Mouse (Mus musculus): ENCODE measurements around the gene Tmem178b. TPM values are rescaled to one million over a fixed set of nuclear protein-coding genes. Genes with fewer than 3 reads are reported as not detected.

The Tmem178b gene
- polyA plus RNA-seq, 1 experiment from 2014 or later: 10.5 TPM

- Histone ChIP-seq H3K27ac (ENCODE audit: low read depth, low read length) (0 out of 2 replicates have a peak overlapping the region, but pooled peaks have one; percentile 30), H3K4me2 (replicated peaks; ENCODE audit: low read depth, low read length) (no peak overlapping the region), H3K36me3 (ENCODE audit: control insufficient read depth, insufficient read depth, low read length) (no peaks in the 10 kb centered on the region), H3K27me3 (ENCODE audit: control insufficient read depth, insufficient read depth, low read length) (no peaks in the 10 kb centered on the region), H3K4me1 (replicated peaks; ENCODE audit: control insufficient read depth, insufficient read depth, low read length) (no peaks in the 10 kb centered on the region), H3K9me3 (ENCODE audit: control insufficient read depth, low read length) (no peaks in the 10 kb centered on the region), H3K9ac (ENCODE audit: low read depth, low read length) (no peak overlapping the region), H3K4me3 (ENCODE audit: low read depth, low read length) (no peak overlapping the region)
- WGBS: 74% methylated on average over 5 of the region's 5 CpGs
- DNase-seq (ENCODE audit: low spot score) (peak; percentile 31), ATAC-seq (ENCODE audit: low FRiP score) (peak; percentile 47; the same call in 1 of the 2 replicates)
Measured at GRCm38 (mm10) chr6:39945670-39946440, 72.8 kb downstream of the Tmem178b start.

GRCm38 (mm10) chr6:39946601-39947000 lies 73.5 kb downstream of the Tmem178b start:
- peak; percentile 63; the same call in 1 of the 2 replicates for ATAC-seq (ENCODE audit: low FRiP score)
- Histone ChIP-seq H3K27me3 (ENCODE audit: control insufficient read depth, insufficient read depth, low read length) (no peaks in the 10 kb centered on the region), H3K4me3 (ENCODE audit: low read depth, low read length) (no peak overlapping the region), H3K4me2 (replicated peaks; ENCODE audit: low read depth, low read length) (no peak overlapping the region), H3K9ac (ENCODE audit: low read depth, low read length) (no peak overlapping the region), H3K27ac (ENCODE audit: low read depth, low read length) (no peak overlapping the region), H3K9me3 (ENCODE audit: control insufficient read depth, low read length) (no peaks in the 10 kb centered on the region), H3K4me1 (replicated peaks; ENCODE audit: control insufficient read depth, insufficient read depth, low read length) (no peaks in the 10 kb centered on the region), H3K36me3 (ENCODE audit: control insufficient read depth, insufficient read depth, low read length) (no peaks in the 10 kb centered on the region)
- 86% methylated on average over 4 of the region's 4 CpGs for whole genome bisulfite sequencing
- no peak for DNase-seq (ENCODE audit: low spot score)

GRCm38 (mm10) chr6:39953951-39954350 lies 80.9 kb downstream of the Tmem178b start:
- Histone ChIP-seq H3K27me3 (ENCODE audit: control insufficient read depth, insufficient read depth, low read length) (no peaks in the 10 kb centered on the region), H3K4me1 (replicated peaks; ENCODE audit: control insufficient read depth, insufficient read depth, low read length) (no peaks in the 10 kb centered on the region), H3K4me3 (ENCODE audit: low read depth, low read length) (no peak overlapping the region), H3K27ac (ENCODE audit: low read depth, low read length) (no peak overlapping the region), H3K4me2 (replicated peaks; ENCODE audit: low read depth, low read length) (no peak overlapping the region), H3K9me3 (ENCODE audit: control insufficient read depth, low read length) (no peaks in the 10 kb centered on the region), H3K9ac (ENCODE audit: low read depth, low read length) (no peak overlapping the region), H3K36me3 (ENCODE audit: control insufficient read depth, insufficient read depth, low read length) (no peaks in the 10 kb centered on the region)
- ATAC-seq (ENCODE audit: low FRiP score) (no peak), DNase-seq (ENCODE audit: low spot score) (no peak)
- WGBS: 94% methylated on average over 5 of the region's 5 CpGs

- H3K4me3 ChIP-seq (ENCODE audit: low read depth, low read length): no peak overlapping the region
- H3K27me3 ChIP-seq (ENCODE audit: control insufficient read depth, insufficient read depth, low read length): no peaks in the 10 kb centered on the region
- H3K36me3 ChIP-seq (ENCODE audit: control insufficient read depth, insufficient read depth, low read length): no peaks in the 10 kb centered on the region
- H3K4me1 ChIP-seq (replicated peaks; ENCODE audit: control insufficient read depth, insufficient read depth, low read length): no peaks in the 10 kb centered on the region
- ATAC-seq (ENCODE audit: low FRiP score): no peak
- no peak overlapping the region for H3K27ac ChIP-seq (ENCODE audit: low read depth, low read length)
- WGBS: 95% methylated on average over 2 of the region's 2 CpGs
- H3K9ac ChIP-seq (ENCODE audit: low read depth, low read length): no peak overlapping the region
- no peak for DNase-seq (ENCODE audit: low spot score)
- H3K4me2 ChIP-seq (replicated peaks; ENCODE audit: low read depth, low read length): no peak overlapping the region
- H3K9me3 ChIP-seq (ENCODE audit: control insufficient read depth, low read length): no peaks in the 10 kb centered on the region
Measured at GRCm38 (mm10) chr6:39955211-39955610, 82.1 kb downstream of the Tmem178b start.

GRCm38 (mm10) chr6:39964606-39965005 lies 91.5 kb downstream of the Tmem178b start:
- no peak for ATAC-seq (ENCODE audit: low FRiP score)
- Histone ChIP-seq H3K9me3 (ENCODE audit: control insufficient read depth, low read length) (no peaks in the 10 kb centered on the region), H3K4me1 (replicated peaks; ENCODE audit: control insufficient read depth, insufficient read depth, low read length) (no peaks in the 10 kb centered on the region), H3K9ac (ENCODE audit: low read depth, low read length) (no peak overlapping the region), H3K4me2 (replicated peaks; ENCODE audit: low read depth, low read length) (no peak overlapping the region), H3K4me3 (ENCODE audit: low read depth, low read length) (no peak overlapping the region), H3K36me3 (ENCODE audit: control insufficient read depth, insufficient read depth, low read length) (no peaks in the 10 kb centered on the region), H3K27me3 (ENCODE audit: control insufficient read depth, insufficient read depth, low read length) (no peaks in the 10 kb centered on the region), H3K27ac (ENCODE audit: low read depth, low read length) (no peak overlapping the region)
- WGBS: 65% methylated on average over 4 of the region's 4 CpGs
- no peak for DNase-seq (ENCODE audit: low spot score)

GRCm38 (mm10) chr6:39970281-39970680 lies 97.2 kb downstream of the Tmem178b start:
- no peak for ATAC-seq (ENCODE audit: low FRiP score)
- no peak overlapping the region for H3K4me2 ChIP-seq (replicated peaks; ENCODE audit: low read depth, low read length)
- H3K4me3 ChIP-seq (ENCODE audit: low read depth, low read length): no peak overlapping the region
- no peaks in the 10 kb centered on the region for H3K9me3 ChIP-seq (ENCODE audit: control insufficient read depth, low read length)
- no peak overlapping the region for H3K9ac ChIP-seq (ENCODE audit: low read depth, low read length)
- no peaks in the 10 kb centered on the region for H3K27me3 ChIP-seq (ENCODE audit: control insufficient read depth, insufficient read depth, low read length)
- no peaks in the 10 kb centered on the region for H3K36me3 ChIP-seq (ENCODE audit: control insufficient read depth, insufficient read depth, low read length)
- H3K27ac ChIP-seq (ENCODE audit: low read depth, low read length): no peak overlapping the region
- no peak for DNase-seq (ENCODE audit: low spot score)
- H3K4me1 ChIP-seq (replicated peaks; ENCODE audit: control insufficient read depth, insufficient read depth, low read length): no peaks in the 10 kb centered on the region

- H3K4me2 ChIP-seq (replicated peaks; ENCODE audit: low read depth, low read length): no peak overlapping the region
- H3K4me3 ChIP-seq (ENCODE audit: low read depth, low read length): no peak overlapping the region
- no peak overlapping the region for H3K27ac ChIP-seq (ENCODE audit: low read depth, low read length)
- 80% methylated on average over 4 of the region's 4 CpGs for WGBS
- H3K9ac ChIP-seq (ENCODE audit: low read depth, low read length): no peak overlapping the region
- H3K9me3 ChIP-seq (ENCODE audit: control insufficient read depth, low read length): no peaks in the 10 kb centered on the region
- ATAC-seq (ENCODE audit: low FRiP score) (no peak), DNase-seq (ENCODE audit: low spot score) (no peak)
- H3K27me3 ChIP-seq (ENCODE audit: control insufficient read depth, insufficient read depth, low read length): no peaks in the 10 kb centered on the region
- no peaks in the 10 kb centered on the region for H3K36me3 ChIP-seq (ENCODE audit: control insufficient read depth, insufficient read depth, low read length)
- H3K4me1 ChIP-seq (replicated peaks; ENCODE audit: control insufficient read depth, insufficient read depth, low read length): no peaks in the 10 kb centered on the region
Measured at GRCm38 (mm10) chr6:39978942-39979341, 105.9 kb downstream of the Tmem178b start.

- H3K27me3 ChIP-seq (ENCODE audit: control insufficient read depth, insufficient read depth, low read length): no peaks in the 10 kb centered on the region
- no peak overlapping the region for H3K4me3 ChIP-seq (ENCODE audit: low read depth, low read length)
- DNase-seq (ENCODE audit: low spot score) (no peak), ATAC-seq (ENCODE audit: low FRiP score) (no peak)
- H3K9ac ChIP-seq (ENCODE audit: low read depth, low read length): no peak overlapping the region
- no peaks in the 10 kb centered on the region for H3K9me3 ChIP-seq (ENCODE audit: control insufficient read depth, low read length)
- H3K27ac ChIP-seq (ENCODE audit: low read depth, low read length): no peak overlapping the region
- no peak overlapping the region for H3K4me2 ChIP-seq (replicated peaks; ENCODE audit: low read depth, low read length)
- 73% methylated on average over 4 of the region's 4 CpGs for WGBS
- no peaks in the 10 kb centered on the region for H3K36me3 ChIP-seq (ENCODE audit: control insufficient read depth, insufficient read depth, low read length)
- H3K4me1 ChIP-seq (replicated peaks; ENCODE audit: control insufficient read depth, insufficient read depth, low read length): no peaks in the 10 kb centered on the region
Measured at GRCm38 (mm10) chr6:39990772-39991171, 117.7 kb downstream of the Tmem178b start.

GRCm38 (mm10) chr6:39991922-39992321 lies 118.9 kb downstream of the Tmem178b start:
- peak; percentile 19 for DNase-seq (ENCODE audit: low spot score)
- H3K27ac ChIP-seq (ENCODE audit: low read depth, low read length): no peak overlapping the region

More at GRCm38 (mm10) chr6:39991922-39992321, 118.9 kb downstream of the Tmem178b start:
- no peak overlapping the region for H3K4me3 ChIP-seq (ENCODE audit: low read depth, low read length)
- H3K4me2 ChIP-seq (replicated peaks; ENCODE audit: low read depth, low read length): no peak overlapping the region
- no peaks in the 10 kb centered on the region for H3K36me3 ChIP-seq (ENCODE audit: control insufficient read depth, insufficient read depth, low read length)
- no peaks in the 10 kb centered on the region for H3K9me3 ChIP-seq (ENCODE audit: control insufficient read depth, low read length)
- WGBS: 34% methylated on average over 6 of the region's 6 CpGs
- H3K4me1 ChIP-seq (replicated peaks; ENCODE audit: control insufficient read depth, insufficient read depth, low read length): no peaks in the 10 kb centered on the region
- no peaks in the 10 kb centered on the region for H3K27me3 ChIP-seq (ENCODE audit: control insufficient read depth, insufficient read depth, low read length)
- ATAC-seq (ENCODE audit: low FRiP score): peak; percentile 72
- no peak overlapping the region for H3K9ac ChIP-seq (ENCODE audit: low read depth, low read length)

Measured in hindbrain, embryonic 11.5 days (tissue).